Mouse (Mus musculus): ENCODE measurements around the gene Gpc6. TPM values are rescaled to one million over a fixed set of nuclear protein-coding genes. Genes with fewer than 3 reads are reported as not detected.

Gene Gpc6
- total and polyA plus RNA-seq, 3 experiments, result not detected

DNA sequence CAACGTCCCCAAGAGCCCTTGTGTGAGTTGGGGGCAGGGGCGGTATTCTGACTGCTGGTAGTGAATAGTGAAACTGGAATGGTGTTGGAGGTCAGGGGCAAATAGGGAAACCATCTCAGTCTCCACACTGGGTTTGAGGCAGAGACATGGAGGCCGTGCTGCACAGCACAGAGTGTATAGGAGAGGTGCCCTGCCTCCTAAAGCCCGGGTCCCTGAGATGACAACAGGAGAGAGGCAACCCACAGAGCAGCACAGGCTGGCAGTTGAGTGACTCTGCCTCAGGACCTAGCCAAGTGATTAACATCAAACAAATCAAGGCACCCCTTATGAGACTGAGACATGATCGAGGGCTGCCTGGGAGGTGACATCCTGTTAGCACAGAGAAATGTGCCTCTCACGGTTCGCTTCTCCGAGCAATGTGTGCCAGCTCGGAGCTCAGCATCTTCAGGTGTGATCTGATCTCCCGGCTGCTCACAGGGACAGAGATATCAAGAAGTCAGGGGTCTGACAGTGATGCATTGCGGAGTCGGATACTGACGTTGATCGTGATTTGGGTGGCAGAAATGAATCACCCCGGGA, 860.5 kb downstream of the Gpc6 start:
- no peaks in the 10 kb centered on the region for H3K9me3 ChIP-seq (replicated peaks; ENCODE audit: insufficient read depth, low read length)
- no peak overlapping the region for H3K9ac ChIP-seq (ENCODE audit: control insufficient read depth, low read depth, low read length, poor library complexity, severe bottlenecking)
- no peaks in the 10 kb centered on the region for H3K36me3 ChIP-seq (ENCODE audit: control insufficient read depth in 1 of 2, insufficient read depth in 2 of 2, low read length in 2 of 2)
- H3K27me3 ChIP-seq (ENCODE audit: control insufficient read depth in 1 of 2, insufficient read depth in 2 of 2, low read length in 2 of 2), result no peaks in the 10 kb centered on the region
- no peaks in the 10 kb centered on the region for H3K4me1 ChIP-seq (ENCODE audit: control insufficient read depth in 1 of 2, insufficient read depth in 2 of 2, low read length in 2 of 2)
- no peak for DNase-seq (ENCODE audit: low read depth, low spot score)
- TF ChIP-seq RCOR1 (IDR thresholded peaks at IDR 0.05; ENCODE audit: low read depth, low read length) (no peak), USF1 (IDR thresholded peaks at IDR 0.05; ENCODE audit: low read depth, low read length) (no peak), MYC (IDR thresholded peaks at IDR 0.05; ENCODE audit: low read depth, low read length) (no peak), UBTF (IDR thresholded peaks at IDR 0.05; ENCODE audit: borderline replicate concordance, insufficient read depth, low read depth, low read length) (no peak), TBP (IDR thresholded peaks at IDR 0.05; ENCODE audit: low read depth, low read length) (no peak), MAZ (IDR thresholded peaks at IDR 0.05; ENCODE audit: low read depth, low read length) (no peak), RAD21 (IDR thresholded peaks at IDR 0.05; ENCODE audit: low read depth, low read length) (no peak), HCFC1 (IDR thresholded peaks at IDR 0.05; ENCODE audit: low read depth, low read length) (no peak), MYB (IDR thresholded peaks at IDR 0.05; ENCODE audit: low read depth, low read length) (no peak), POLR2A (IDR thresholded peaks at IDR 0.05; ENCODE audit: control insufficient read depth in 1 of 2, insufficient read depth in 1 of 2, low read depth in 1 of 2, low read length in 2 of 2, poor library complexity in 1 of 2) (no peak), GABPA (IDR thresholded peaks at IDR 0.05; ENCODE audit: low read depth, low read length) (no peak), NELFE (IDR thresholded peaks at IDR 0.05; ENCODE audit: low read depth, low read length) (no peak), MXI1 (IDR thresholded peaks at IDR 0.05; ENCODE audit: low read depth, low read length) (no peak), TAL1 (IDR thresholded peaks at IDR 0.05; ENCODE audit: low read length) (no peak), KAT2A (conservative IDR thresholded peaks at IDR 0.05; ENCODE audit: low read depth, low read length) (no peak), SMC3 (IDR thresholded peaks at IDR 0.05; ENCODE audit: low read depth, low read length) (no peak), CHD1 (IDR thresholded peaks at IDR 0.05; ENCODE audit: low read depth, low read length) (no peak), POLR2AphosphoS2 (IDR thresholded peaks at IDR 0.05; ENCODE audit: low read length) (no peak), ZKSCAN1 (IDR thresholded peaks at IDR 0.05; ENCODE audit: low read depth, low read length) (no peak), MAFK (IDR thresholded peaks at IDR 0.05; ENCODE audit: borderline replicate concordance, low read depth, low read length) (no peak)
- H3K27ac ChIP-seq (ENCODE audit: control insufficient read depth, low read depth, low read length), result no peak overlapping the region
- H3K4me3 ChIP-seq (ENCODE audit: control insufficient read depth in 1 of 2, insufficient read depth in 1 of 2, low read depth in 2 of 2, low read length in 2 of 2), result no peak overlapping the region
- H3K79me2 ChIP-seq (ENCODE audit: control insufficient read depth, insufficient read depth, low read length, poor library complexity), result no peaks in the 10 kb centered on the region

DNA sequence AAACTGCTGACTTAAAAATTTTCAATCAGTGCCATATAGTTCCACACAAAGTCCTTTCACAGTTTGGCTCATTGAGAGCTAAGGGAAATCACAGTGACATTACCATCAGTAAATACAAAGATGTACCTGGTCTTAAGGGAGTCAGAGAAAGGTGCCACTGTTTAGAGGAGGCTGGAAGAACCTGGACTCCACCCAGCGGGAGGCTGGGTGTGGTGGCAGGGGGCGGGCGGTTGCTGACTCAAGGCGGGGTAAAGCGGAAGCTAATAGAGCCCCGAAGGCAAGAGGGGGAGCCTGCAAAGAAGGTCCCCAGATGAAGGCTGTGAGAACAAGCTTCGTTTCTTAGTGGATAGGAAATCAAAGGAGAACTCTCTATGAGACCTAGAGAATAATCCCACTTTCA, 861.5 kb downstream of the Gpc6 start:
- H3K36me3 ChIP-seq (ENCODE audit: control insufficient read depth in 1 of 2, insufficient read depth in 2 of 2, low read length in 2 of 2), result no peaks in the 10 kb centered on the region
- TF ChIP-seq ELF1 (IDR thresholded peaks at IDR 0.05; ENCODE audit: low read depth, low read length), result no peak
- no peak for TF ChIP-seq NELFE (IDR thresholded peaks at IDR 0.05; ENCODE audit: low read depth, low read length)
- no peak for TF ChIP-seq MAX (IDR thresholded peaks at IDR 0.05; ENCODE audit: low read length)
- no peak for TF ChIP-seq POLR2AphosphoS5 (IDR thresholded peaks at IDR 0.05; ENCODE audit: borderline replicate concordance, low read depth, low read length)
- no peak for TF ChIP-seq UBTF (IDR thresholded peaks at IDR 0.05; ENCODE audit: borderline replicate concordance, insufficient read depth, low read depth, low read length)
- no peak for TF ChIP-seq RCOR1 (IDR thresholded peaks at IDR 0.05; ENCODE audit: low read depth, low read length)
- TF ChIP-seq TCF12 (IDR thresholded peaks at IDR 0.05; ENCODE audit: low read depth, low read length), result no peak
- no peak for TF ChIP-seq GABPA (IDR thresholded peaks at IDR 0.05; ENCODE audit: low read depth, low read length)
- no peak for TF ChIP-seq MXI1 (IDR thresholded peaks at IDR 0.05; ENCODE audit: low read depth, low read length)
- no peak for TF ChIP-seq MEF2A (IDR thresholded peaks at IDR 0.05; ENCODE audit: extremely low read depth, insufficient replicate concordance, low read depth, low read length, poor library complexity, severe bottlenecking)
- TF ChIP-seq CTCF (IDR thresholded peaks at IDR 0.05 in 2 of 3, conservative IDR thresholded peaks at IDR 0.05 in 1 of 3; ENCODE audit: control insufficient read depth in 1 of 3, insufficient read depth in 1 of 3, low read depth in 2 of 3, low read length in 3 of 3, poor library complexity in 1 of 3, severe bottlenecking in 1 of 3), result no peak
- no peak for TF ChIP-seq ETS1 (IDR thresholded peaks at IDR 0.05; ENCODE audit: low read depth, low read length)
- TF ChIP-seq ZKSCAN1 (IDR thresholded peaks at IDR 0.05; ENCODE audit: low read depth, low read length), result no peak
- DNase-seq (ENCODE audit: low read depth, low spot score), result no peak
- no peak overlapping the region for H3K4me3 ChIP-seq (ENCODE audit: control insufficient read depth in 1 of 2, insufficient read depth in 1 of 2, low read depth in 2 of 2, low read length in 2 of 2)
- H3K79me2 ChIP-seq (ENCODE audit: control insufficient read depth, insufficient read depth, low read length, poor library complexity), result no peaks in the 10 kb centered on the region
- no peak overlapping the region for H3K27ac ChIP-seq (ENCODE audit: control insufficient read depth, low read depth, low read length)
- H3K4me1 ChIP-seq (ENCODE audit: control insufficient read depth in 1 of 2, insufficient read depth in 2 of 2, low read length in 2 of 2), result no peaks in the 10 kb centered on the region
- no peaks in the 10 kb centered on the region for H3K27me3 ChIP-seq (ENCODE audit: control insufficient read depth in 1 of 2, insufficient read depth in 2 of 2, low read length in 2 of 2)
- H3K9me3 ChIP-seq (replicated peaks; ENCODE audit: insufficient read depth, low read length), result no peaks in the 10 kb centered on the region
- no peak overlapping the region for H3K9ac ChIP-seq (ENCODE audit: control insufficient read depth, low read depth, low read length, poor library complexity, severe bottlenecking)
